Mouse (Mus musculus) G1E-ER4 (cell line): Measurements from ENCODE around the gene Try5. TPM values are rescaled to one million over a fixed set of nuclear protein-coding genes. Genes with fewer than 3 reads are reported as not detected.
"Not testable (repeated sequence)": the region's sequence is repeated elsewhere in the genome, so short reads cannot be mapped to it uniquely, and the experiment has no call there.

ENCODE experiments used
- GATA1 ChIP-seq: IDR thresholded peaks from one replicate; pipeline ENCODE4 v1.8.0; 2012; ENCODE audit warnings: low read length, inconsistent platforms
- polyA plus RNA-seq: library from polyadenylated mRNA; stranded (reverse); fragments of >175 nt; gene quantifications from 2 replicates; pipeline ENCODE4 v1.2.3, GENCODE M21; 2012

Gene Try5
- polyA plus RNA-seq, result not detected in 2 replicates

DNA sequence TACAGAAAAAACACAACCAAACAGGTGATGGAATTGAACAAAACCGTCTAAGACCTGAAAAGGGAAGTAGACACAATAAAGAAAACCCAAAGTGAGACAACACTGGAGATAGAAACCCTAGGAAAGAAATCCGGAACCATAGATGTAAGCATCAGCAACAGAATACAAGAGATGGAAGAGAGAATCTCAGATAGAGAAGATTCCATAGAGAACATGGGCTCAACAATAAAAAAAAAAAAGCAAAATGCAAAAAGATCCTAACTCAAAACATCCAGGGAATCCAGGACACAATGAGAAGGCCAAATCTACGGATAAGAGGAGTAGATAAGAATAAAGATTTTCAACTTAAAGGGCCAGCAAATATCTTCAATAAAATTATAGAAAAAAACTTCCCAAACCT lies at the start of gene Try5:
Try5 (minus strand) TSS at position 101 of the 400 bp plus-strand sequence.
- TF ChIP-seq GATA1, result not testable (repeated sequence)

- TF ChIP-seq GATA1, result no peak
These were observed 37.3 kb upstream of the Try5 start, which contains the start of gene Try10 for GRCm38 (mm10) chr6:41353932-41354331. Try10 (plus strand) TSS chr6:41354105.

GRCm38 (mm10) chr6:41301969-41302368 lies 14.7 kb downstream of the Try5 start, which contains the start of gene Try4:
Try4 (plus strand) TSS chr6:41302269.
- TF ChIP-seq GATA1, result no peak

DNA sequence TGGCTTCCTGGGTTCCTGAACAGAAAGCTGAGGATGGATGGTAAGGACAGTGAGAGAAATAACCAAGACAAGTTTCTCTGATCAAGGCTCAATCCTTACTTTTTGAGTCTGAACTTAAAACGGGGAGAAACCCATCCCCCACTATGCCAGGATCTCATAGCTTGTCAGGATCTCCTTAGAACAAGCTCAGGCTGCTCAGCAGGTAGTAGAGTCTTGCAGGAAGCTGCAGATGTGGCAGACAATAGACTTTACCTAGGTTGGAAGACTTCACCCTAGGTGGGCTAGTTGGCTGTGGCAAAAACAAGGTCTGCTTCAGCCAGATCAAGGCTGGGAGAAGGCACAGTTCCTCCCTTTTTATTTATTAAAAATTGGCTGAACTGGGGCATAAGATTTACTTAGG lies 18.4 kb downstream of the Try5 start:
- no peak for TF ChIP-seq GATA1

- no peak for TF ChIP-seq GATA1
These were observed 50.5 kb downstream of the Try5 start for GRCm38 (mm10) chr6:41266140-41266539.

GRCm38 (mm10) chr6:41262796-41263195 lies 53.8 kb downstream of the Try5 start:
- no peak for TF ChIP-seq GATA1

Other genes with a start within 250 kb of the Try5 start
- gene Try4, start 14.6 kb downstream of the Try5 start, polyA plus RNA-seq, result not detected in 2 replicates
- gene Try10, start 37.3 kb upstream of the Try5 start, polyA plus RNA-seq, result not detected in 2 replicates
- not detected in 2 replicates for gene Prss3, start 60.8 kb upstream of the Try5 start, polyA plus RNA-seq
- gene Gm5771, start 75.5 kb upstream of the Try5 start, polyA plus RNA-seq, result not detected in 2 replicates
- gene Gm10334, start 129.3 kb upstream of the Try5 start, polyA plus RNA-seq, result not detected in 2 replicates
- not detected in 2 replicates for gene Prss1, start 142.1 kb upstream of the Try5 start, polyA plus RNA-seq
- not detected in 2 replicates for gene Prss2, start 204.9 kb upstream of the Try5 start, polyA plus RNA-seq